Mouse (Mus musculus): Measurements from ENCODE around the gene Batf3. TPM values are rescaled to one million over a fixed set of nuclear protein-coding genes. Genes with fewer than 3 reads are reported as not detected.

Batf3 gene
- total RNA-seq (2021), result not detected
- long read RNA-seq, experiment 1, partial matches to known transcripts, result 0 of 1 reads
- long read RNA-seq, experiment 1, other reads (novel, unspliced or antisense), result 1 of 1 reads
- long read RNA-seq, experiment 2, partial matches to known transcripts, result 0 of 1 reads
- long read RNA-seq, experiment 2, other reads (novel, unspliced or antisense), result 1 of 1 reads

DNA sequence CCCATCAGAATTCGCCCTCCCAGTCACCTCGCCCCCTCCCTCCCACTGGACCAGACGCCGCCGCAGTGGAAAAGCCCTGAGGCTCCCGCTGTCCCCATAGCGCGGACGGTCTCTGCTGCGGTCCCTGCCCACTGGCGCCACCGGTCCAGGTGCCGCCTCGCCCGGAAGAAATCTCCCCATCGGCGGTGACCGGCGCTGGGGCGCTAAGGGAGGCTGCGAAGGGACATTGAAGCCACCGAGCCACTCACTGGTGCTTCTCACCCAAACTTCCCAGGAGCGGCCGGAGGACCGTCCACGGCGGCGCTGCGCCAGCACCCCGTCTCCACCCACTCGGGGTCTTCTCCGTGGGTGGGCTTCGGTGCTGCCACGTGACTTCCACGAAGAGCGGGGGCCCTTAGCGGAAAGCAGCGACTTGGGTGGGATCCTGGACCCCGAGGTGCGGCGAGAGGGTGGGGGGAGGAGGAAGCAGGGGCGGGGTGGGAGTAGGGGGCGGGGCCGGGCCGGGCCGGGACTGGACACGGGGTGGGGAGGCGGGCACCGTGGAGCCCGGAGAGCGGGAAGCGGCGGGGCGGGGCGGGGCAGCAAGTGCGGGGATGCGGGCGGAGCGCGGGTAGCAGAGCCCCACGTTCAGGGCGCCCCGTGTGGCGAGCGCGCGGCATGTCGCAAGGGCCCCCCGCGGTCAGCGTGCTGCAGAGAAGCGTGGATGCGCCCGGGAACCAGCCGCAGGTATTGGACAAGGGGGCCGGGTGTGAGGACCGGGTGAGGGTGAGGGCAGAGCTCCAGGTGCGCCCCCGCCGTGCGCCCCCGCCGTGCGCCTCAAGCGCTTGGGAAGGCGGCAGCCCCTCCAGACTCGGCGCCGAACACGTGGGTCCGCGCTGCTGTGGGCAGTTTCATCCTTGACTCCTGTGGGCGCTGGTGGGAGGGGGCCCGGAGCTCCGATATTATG is at the start of gene Batf3:
Gene Batf3, plus strand, starts transcription at position 46 of the 946 bp plus-strand sequence.
- DNase-seq (ENCODE audit: low spot score in 2 of 2), result no peak

DNA sequence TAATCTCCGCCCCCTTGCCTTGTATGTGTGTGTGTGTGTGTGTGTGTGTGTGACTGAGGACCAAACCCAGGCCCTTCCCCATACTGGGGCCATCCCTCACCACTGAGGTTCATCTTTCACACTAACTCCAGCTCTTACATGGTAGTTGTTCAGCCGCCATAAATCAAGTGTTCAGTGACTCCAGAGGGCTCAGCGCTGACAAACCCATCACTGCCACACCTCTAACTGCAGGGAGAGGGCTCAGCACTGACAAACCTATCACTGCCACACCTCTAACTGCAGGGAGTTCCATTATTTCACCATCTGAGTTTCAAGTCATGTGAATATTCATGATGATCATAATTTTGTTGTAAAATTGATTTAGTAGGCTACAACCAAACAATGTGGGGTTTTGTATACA is 44.1 kb upstream of the Batf3 start:
- no peak for DNase-seq (ENCODE audit: low spot score in 2 of 2)

DNA sequence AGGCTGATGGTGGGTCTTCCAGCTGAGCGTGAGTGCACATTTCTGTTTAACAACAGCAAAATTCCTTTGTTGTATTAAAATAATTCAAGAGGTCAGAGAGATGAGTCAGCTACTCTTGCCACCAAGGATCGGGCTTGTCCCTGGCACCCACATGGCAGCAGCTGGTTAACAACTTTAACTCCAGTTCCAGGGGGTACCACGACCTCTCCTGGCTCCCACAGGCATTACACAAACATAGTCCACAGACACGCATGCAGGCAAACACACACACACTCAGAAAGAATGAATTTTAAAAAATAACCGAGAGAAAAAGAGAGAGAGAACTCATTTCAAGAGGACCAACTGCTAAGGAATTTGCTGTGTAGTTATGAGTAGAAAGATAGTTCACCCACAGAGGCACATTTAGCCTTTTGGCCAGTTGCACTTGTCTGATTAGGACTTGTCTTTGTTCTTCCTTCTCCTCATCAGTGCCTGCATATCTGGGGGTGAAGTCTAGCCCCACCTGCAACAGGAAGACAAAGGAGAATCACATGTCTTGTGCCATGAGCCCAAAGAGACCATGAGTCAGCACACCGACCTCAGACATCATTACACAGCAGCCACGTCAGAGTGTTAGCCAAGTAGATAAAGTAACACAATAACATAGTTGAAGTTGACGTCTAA is 42.6 kb upstream of the Batf3 start:
- no peak for DNase-seq (ENCODE audit: low spot score in 2 of 2)

DNA sequence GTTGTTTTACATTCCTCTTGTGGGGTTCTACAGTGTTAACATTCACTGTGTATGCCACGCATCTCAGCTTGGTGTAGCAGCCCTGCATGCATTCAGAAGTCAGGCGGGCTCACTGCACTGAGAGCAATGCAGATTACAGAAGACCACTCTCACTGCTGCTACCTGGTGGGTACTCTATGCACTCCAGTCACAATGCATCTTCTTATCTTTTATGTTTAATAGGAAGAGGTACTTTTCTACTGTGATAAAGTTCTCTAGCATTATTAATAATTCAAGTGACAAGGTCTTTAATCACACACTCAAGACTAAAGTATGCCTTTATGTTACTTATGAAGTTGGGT is 42.1 kb upstream of the Batf3 start:
- DNase-seq (ENCODE audit: low spot score in 2 of 2), result no peak

DNA sequence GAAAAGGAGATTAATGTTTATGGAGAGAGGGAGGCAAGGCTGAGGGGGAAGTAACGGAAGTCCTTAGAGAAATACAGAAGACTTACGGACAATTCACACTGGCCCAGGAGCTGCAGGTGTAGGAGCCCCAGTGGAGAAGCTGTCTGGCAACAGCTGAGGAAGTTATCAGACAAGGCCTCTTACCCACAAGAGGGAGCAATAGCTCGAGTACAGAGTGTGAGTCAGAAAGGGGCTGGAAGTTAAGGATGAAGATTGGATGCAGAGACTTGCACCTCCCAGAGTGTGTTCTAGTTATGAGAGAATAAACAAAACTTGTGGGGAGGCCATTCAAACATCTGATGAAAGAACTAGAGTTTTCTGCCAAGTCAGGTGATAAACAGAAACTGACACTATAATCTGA is 40.2 kb upstream of the Batf3 start:
- DNase-seq (ENCODE audit: low spot score in 2 of 2), result no peak

DNA sequence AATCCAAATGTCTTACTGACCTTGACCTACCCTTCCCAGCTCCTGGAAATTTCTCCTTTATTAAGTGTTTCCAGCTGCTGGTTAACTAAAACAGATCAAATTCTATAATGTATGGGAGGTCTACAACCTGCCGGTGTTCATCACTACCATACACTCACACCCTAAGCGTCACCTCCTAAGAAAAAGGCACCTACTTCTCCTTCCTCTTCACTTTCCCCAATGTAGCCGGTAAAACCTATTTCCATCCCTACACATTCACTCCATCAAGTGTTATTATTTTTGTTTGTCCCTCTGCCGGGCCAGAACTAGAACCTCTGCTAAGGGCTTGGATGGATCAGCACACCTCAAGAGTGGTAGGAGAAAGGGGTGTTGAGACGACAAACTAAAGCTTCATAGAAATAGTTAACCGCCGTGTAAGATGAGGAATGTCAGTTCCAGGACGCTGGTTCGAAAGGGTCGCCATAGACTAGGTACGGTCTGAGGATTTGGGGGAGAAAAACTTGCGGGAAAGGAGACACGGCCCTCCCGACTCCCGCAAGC is 35.3 kb upstream of the Batf3 start:
- peak in 1 of 2 experiments; percentile 18 for DNase-seq (ENCODE audit: low spot score in 2 of 2)

DNA sequence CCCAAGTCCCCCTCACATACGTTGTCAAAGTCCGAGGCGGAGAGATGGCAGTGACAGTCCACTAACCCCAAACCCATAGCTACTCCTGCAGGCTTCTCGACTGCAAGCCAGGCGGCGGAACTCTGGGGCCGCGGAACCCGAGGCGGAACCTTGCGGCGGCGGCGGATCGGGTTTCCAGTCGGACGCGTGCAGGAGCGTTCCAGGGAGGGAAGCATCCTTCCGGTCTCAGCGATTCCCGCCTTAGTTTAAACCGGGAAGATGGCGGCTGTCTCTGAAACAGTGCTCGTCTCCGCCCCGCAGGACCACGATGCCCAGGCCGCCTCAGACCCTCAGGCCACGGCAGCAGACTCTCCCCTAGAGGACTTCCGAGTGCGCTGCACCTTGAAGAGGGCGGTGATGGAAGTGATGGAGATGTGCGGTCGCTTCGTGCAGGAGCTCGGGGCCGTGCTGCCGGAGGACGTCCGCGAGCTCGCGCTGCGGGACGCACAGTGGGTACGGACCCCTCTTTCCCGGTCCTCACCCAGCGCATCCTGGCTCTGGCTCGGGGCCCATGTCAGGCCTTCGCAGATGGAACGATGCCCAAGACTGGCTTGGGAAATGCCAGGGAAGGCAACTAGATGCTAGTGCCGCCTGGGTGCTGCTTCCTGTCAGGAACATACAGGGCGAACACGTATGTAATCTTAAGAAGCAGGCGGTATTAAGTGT is 34.7 kb upstream of the Batf3 start, which contains the start of the genes Tatdn3 and Nsl1:
Gene Tatdn3, minus strand, starts transcription at position 152 of the 705 bp plus-strand sequence.
Gene Nsl1, plus strand, starts transcription at position 232 of the 705 bp plus-strand sequence.
- DNase-seq (ENCODE audit: low spot score in 2 of 2), result peak; percentile 92 to 94

DNA sequence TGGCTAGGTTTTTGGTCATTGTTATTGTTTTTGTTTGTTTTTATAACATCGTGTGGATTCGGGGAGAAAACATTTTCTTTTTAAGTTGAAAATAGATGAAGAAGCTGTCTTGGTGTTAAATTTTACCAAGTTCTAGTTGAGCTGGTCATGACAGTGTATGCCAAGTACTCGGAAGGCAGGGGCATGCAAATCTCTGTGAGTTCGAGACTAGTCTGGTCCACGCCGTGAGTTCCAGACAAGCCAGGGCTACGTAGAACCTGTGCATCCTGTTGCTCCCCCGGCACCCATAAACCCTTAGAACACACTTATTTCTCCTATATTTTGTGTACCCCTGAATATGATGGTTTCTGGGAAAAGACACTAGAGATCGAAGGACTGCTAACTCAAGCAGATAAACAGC is 33.9 kb upstream of the Batf3 start:
- DNase-seq (ENCODE audit: low spot score in 2 of 2), result no peak

DNA sequence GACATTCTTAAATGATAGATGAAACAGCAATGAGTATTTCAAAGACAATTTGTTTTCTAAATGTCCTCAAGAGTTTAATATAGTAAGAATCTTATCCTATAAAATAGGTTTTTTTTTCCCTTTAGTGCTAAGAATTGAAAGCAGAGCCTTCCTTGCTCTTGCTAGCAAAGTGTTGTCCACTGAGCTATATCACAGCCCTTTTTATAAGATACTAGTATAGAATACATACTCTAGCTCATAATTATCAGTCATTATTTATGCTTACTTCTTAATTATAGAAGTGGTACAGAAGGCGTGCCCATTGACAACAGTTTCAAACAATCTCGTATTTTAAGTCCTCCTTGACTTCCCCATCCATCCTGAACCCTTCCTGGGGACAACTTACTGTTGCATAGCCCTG is 33.1 kb upstream of the Batf3 start:
- no peak for DNase-seq (ENCODE audit: low spot score in 2 of 2)

DNA sequence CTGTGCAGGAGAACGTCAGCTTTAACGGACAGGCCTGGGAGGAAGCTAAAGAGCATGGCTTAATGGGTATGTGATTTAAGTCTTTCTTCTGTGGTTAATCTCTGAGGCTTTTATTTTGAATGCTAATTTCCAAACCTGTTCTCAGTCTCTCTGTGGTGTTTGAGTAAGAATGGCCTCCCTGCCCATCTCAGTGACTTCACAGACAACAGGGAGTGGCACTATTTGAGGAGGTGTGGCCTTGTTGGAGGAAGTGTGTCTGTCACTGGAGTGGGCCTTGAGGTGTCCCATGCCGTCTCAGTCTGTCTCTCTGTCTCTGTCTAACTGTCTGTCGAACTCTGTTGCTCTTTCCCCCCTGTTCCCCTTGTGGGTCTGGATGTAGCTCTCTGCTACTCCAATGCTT is 32.5 kb upstream of the Batf3 start:
- no peak for DNase-seq (ENCODE audit: low spot score in 2 of 2)

- no peak for DNase-seq (ENCODE audit: low spot score in 2 of 2)
Measured at GRCm38 (mm10) chr1:191068377-191068776, 29.3 kb upstream of the Batf3 start.

GRCm38 (mm10) chr1:191070259-191070658 is 27.4 kb upstream of the Batf3 start:
- DNase-seq (ENCODE audit: low spot score in 2 of 2), result no peak

GRCm38 (mm10) chr1:191071613-191072012 is 26.0 kb upstream of the Batf3 start:
- no peak for DNase-seq (ENCODE audit: low spot score in 2 of 2)

DNA sequence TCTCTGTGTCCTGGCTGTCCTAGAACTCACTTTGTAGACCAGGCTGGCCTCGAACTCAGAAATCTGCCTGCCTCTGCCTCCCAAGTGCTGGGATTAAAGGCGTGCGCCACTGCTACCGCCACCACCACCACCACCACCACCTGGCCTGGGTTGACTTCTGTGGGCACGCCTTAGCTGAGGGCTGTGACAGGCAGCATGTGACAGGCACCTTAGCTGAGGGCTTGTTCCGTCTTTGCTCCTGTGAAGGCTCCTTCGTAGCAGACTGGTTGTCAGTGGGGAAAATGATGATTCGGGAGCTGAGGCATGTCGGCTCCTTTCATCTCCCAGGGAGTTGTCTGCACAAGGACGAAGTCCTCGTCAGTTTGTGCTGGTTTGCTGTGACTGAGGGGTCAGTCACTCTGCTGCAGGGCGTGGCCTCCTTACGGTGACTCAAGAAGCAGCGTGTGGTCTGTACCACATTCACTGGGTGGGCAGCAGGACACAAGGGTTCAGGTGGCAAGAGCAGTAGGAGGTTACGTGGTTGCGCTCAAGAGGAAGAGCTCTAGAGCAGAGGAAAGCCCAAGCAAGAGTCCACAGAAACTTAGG is 25.2 kb upstream of the Batf3 start:
- DNase-seq (ENCODE audit: low spot score in 2 of 2), result no peak

GRCm38 (mm10) chr1:191073001-191073400 is 24.6 kb upstream of the Batf3 start:
- peak in 1 of 2 experiments; percentile 60 for DNase-seq (ENCODE audit: low spot score in 2 of 2)

- no peak for DNase-seq (ENCODE audit: low spot score in 2 of 2)
Measured at GRCm38 (mm10) chr1:191073486-191073885, 24.2 kb upstream of the Batf3 start.

DNA sequence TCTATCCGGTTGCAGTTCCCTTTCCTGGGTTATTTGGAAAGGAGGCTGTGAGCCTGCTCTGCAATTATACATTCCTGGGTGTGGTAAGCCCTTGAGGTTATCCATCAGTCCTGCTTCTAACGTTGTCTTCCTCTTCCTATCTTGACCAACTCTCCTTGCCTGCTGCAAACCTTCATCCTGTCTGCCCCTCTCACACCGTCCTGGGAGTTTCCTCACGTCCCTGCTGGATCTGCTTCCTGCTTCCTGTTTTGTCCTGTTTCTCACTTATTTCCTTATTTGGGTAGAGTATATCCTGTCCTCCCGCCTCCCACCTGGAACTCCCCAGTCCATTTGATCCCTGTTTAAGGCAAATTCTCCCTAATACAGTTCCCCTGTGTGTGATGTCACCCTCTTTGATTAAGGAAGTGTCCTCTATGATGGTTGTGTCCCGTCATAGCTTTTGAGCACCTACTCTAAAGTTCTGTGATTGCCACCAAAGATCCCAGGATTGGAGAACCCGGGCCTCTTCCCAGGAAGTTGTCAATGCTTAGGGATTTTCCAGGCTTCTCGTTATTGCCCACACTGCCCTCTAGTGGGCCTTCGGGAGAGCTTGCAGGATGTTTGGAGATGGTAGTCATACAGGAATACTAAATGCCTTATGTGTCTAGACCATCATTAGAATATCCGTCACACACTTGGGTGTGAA is 22.3 kb upstream of the Batf3 start:
- peak; percentile 36 to 67 for DNase-seq (ENCODE audit: low spot score in 2 of 2)

GRCm38 (mm10) chr1:191083230-191083629 is 14.4 kb upstream of the Batf3 start:
- DNase-seq (ENCODE audit: low spot score in 2 of 2), result no peak

DNA sequence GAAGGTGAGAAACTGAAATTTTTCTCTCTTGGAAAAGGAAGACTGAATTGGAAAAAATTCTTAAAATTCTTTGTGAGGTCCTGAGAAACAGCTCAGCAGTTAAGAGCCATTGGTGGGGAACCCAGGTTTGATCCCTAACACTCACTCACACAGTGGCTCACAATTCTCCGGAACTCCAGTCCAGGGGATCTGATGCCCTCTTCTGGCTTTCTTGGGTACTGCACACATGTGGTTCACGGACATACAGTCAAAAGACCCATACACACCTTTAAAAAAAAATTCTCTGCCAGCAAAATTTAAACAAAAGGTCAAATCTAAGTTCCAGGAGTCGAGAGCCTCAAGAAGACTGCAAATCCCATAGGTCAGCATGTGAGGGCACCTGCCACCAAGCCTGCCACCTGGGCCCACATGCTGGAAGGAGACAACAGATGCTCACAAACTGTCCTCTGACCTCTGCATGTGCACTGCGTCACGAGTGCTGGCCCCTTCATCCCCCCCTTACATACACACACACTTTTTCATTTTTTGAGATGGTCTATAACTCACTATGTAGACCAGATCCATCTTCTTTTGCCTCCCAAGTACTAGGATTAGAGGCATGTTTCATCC is 12.6 kb upstream of the Batf3 start:
- peak; percentile 58 to 62 for DNase-seq (ENCODE audit: low spot score in 2 of 2)

- no peak for DNase-seq (ENCODE audit: low spot score in 2 of 2)
Measured at GRCm38 (mm10) chr1:191085597-191085996, 12.1 kb upstream of the Batf3 start.

Data from layer of hippocampus, postnatal 14 days (tissue).